Mouse (Mus musculus) embryonic fibroblast, embryonic 13.5 days (primary cell): ENCODE data around the gene Wdr92.

Experiments
- CTCF ChIP-seq: IDR thresholded peaks from 2 replicates; pipeline ENCODE4 v1.5.1; 2011; ENCODE audit warnings: mild to moderate bottlenecking, control low read depth, low read length, moderate library complexity, borderline replicate concordance; ENCODE audit not compliant: insufficient read depth
- POLR2A ChIP-seq: IDR thresholded peaks from 2 replicates; pipeline ENCODE4 v1.6.1; 2011; ENCODE audit warnings: low read depth, mild to moderate bottlenecking, control low read depth, low read length, moderate library complexity

GRCm38 (mm10) chr11:17257443-17257842 lies 75.5 kb downstream of the Wdr92 start, which contains the start of gene C1d:
- TF ChIP-seq CTCF (no peak), POLR2A (peak; percentile 94)
